Mouse (Mus musculus): ENCODE data around the gene Gm4744. TPM values are rescaled to one million over a fixed set of nuclear protein-coding genes. Genes with fewer than 3 reads are reported as not detected.

The Gm4744 gene
- polyA plus RNA-seq (2014; fragmentation: Illumina TruSeq; extraction: RNeasy Lipid Tissue Mini Kit (QIAGEN cat#74804)), result not detected

DNA sequence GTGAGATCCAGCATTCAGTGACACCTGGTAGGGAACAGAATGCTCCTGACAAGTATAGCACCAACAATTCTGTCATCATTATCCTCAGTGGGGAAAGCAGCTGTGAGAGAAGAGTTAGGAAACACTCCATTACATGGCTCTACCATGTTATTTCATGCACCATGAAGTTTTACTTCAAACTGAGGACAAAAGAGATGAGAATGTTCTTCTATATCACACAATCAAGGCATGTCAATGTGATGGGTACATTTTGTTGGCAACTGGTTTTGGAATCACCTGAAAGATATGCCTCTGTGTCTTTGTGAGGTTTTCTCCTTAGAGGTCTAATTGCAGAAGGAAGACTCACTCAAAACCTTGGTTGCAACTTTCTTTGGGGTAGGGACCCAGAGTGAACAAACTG lies at the start of gene Gm4744:
TSS of gene Gm4744 (minus strand) at position 101 of the 400 bp plus-strand sequence.

GRCm38 (mm10) chr6:40999379-40999778 lies 47.7 kb upstream of the Gm4744 start, which contains the start of gene Gm2663:
Gene Gm2663, minus strand, starts transcription at chr6:40999479.

GRCm38 (mm10) chr6:40964454-40964853 lies 12.8 kb upstream of the Gm4744 start, which contains the start of gene 1810009J06Rik:
Gene 1810009J06Rik, plus strand, starts transcription at chr6:40964754.

DNA sequence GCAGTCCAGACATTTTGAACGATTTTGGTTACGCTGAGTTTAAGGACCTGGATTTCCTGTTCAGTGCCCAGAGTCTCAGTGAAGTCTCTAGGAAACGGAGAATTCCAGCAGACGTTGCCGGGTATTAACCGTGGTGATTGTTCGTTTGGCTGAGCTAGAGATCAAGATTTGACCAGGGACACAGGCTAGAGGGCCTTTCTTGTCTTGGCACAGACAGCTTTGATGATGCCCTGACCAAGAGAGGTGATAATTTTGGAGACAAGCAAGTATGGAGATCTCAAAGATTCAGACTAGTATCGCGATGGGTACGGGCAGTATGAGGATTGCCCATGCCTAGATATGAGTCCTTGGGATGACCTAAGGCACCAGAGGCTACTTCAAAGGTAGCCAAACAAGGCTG lies 11.2 kb downstream of the Gm4744 start, which contains the start of gene 1700074P13Rik:
TSS of gene 1700074P13Rik (minus strand) at position 101 of the 400 bp plus-strand sequence.

DNA sequence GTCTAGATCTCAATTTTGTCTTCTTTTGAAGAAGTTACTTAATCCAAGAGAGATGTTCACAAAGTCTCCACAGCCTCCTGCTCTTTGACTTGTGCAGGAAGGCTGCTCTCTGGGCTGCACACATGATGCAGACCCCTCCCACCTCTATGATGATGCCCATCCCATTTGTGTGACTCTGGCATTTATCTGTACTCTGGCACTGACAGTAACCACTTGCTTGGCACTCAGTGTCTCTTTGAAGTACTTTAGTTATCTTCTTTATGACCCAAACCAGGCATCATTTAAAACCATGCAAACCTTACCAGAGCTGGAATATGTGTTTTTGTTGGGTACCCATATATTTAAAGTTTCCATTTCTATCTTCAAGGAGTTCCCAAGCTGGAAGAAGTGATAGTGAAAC lies 51.4 kb downstream of the Gm4744 start, which contains the start of gene Prss58:
TSS of gene Prss58 (minus strand) at position 101 of the 400 bp plus-strand sequence.

Other genes starting within 250 kb of the Gm4744 start
- not detected for gene Moxd2, start 64.4 kb downstream of the Gm4744 start, polyA plus RNA-seq (2014; fragmentation: Illumina TruSeq; extraction: RNeasy Lipid Tissue Mini Kit (QIAGEN cat#74804))
- gene Prss58, start 51.5 kb downstream of the Gm4744 start, polyA plus RNA-seq (2014; fragmentation: Illumina TruSeq; extraction: RNeasy Lipid Tissue Mini Kit (QIAGEN cat#74804)), result not detected
- gene 1700074P13Rik, start 11.3 kb downstream of the Gm4744 start, polyA plus RNA-seq (2014; fragmentation: Illumina TruSeq; extraction: RNeasy Lipid Tissue Mini Kit (QIAGEN cat#74804)), result not detected
- gene 1810009J06Rik, start 12.9 kb upstream of the Gm4744 start, polyA plus RNA-seq (2014; fragmentation: Illumina TruSeq; extraction: RNeasy Lipid Tissue Mini Kit (QIAGEN cat#74804)), result not detected
- gene Gm2663, start 47.6 kb upstream of the Gm4744 start, polyA plus RNA-seq (2014; fragmentation: Illumina TruSeq; extraction: RNeasy Lipid Tissue Mini Kit (QIAGEN cat#74804)), result not detected
- gene 2210010C04Rik, start 83.6 kb upstream of the Gm4744 start, polyA plus RNA-seq (2014; fragmentation: Illumina TruSeq; extraction: RNeasy Lipid Tissue Mini Kit (QIAGEN cat#74804)), result 0.63 TPM